Mouse (Mus musculus) midbrain, postnatal 0 days (tissue): ENCODE results near the gene Crkl. TPM values are rescaled to one million over a fixed set of nuclear protein-coding genes. Genes with fewer than 3 reads are reported as not detected.
"Not testable (repeated sequence)": the region's sequence is repeated elsewhere in the genome, so short reads cannot be mapped to it uniquely, and the experiment has no call there.

Experiments
- ATAC-seq: fragments of 200-750 bp; cut with Nextera tagmentation; 2 replicates; pipeline ENCODE4 v1.8.0; 2017; ENCODE audit warnings: moderate number of reproducible peaks, mild to moderate bottlenecking, moderate TSS enrichment, moderate library complexity; ENCODE audit not compliant: low FRiP score
- DNase-seq: peaks from one replicate; pipeline ENCODE4 v3.0.0-alpha.2; 2015; ENCODE audit warnings: low spot score
- H3K27ac ChIP-seq: fragments of 300-500 bp; sonication (generic); 2 replicates; pipeline ENCODE4 v1.5.1; 2014; ENCODE audit warnings: low read depth, mild to moderate bottlenecking, low read length, mixed read lengths
- H3K27me3 ChIP-seq: fragments of 300-500 bp; sonication (generic); 2 replicates; pipeline ENCODE4 v1.6.1; 2014; ENCODE audit warnings: low read length, control low read depth, mixed read lengths; ENCODE audit not compliant: insufficient read depth
- H3K36me3 ChIP-seq: fragments of 300-500 bp; sonication (generic); 2 replicates; pipeline ENCODE4 v1.6.1; 2014; ENCODE audit warnings: low read length, control low read depth, mixed read lengths; ENCODE audit not compliant: insufficient read depth
- H3K4me1 ChIP-seq: fragments of 300-500 bp; sonication (generic); 2 replicates; pipeline ENCODE4 v1.6.1; 2014; ENCODE audit warnings: mild to moderate bottlenecking, control low read depth, antibody characterized with exemption, low read length, mixed read lengths; ENCODE audit not compliant: insufficient read depth
- H3K4me2 ChIP-seq: fragments of 300-500 bp; sonication (generic); 2 replicates; pipeline ENCODE4 v1.6.1; 2014; ENCODE audit warnings: low read depth, mild to moderate bottlenecking, low read length, mixed read lengths; ENCODE audit not compliant: poor library complexity, severe bottlenecking
- H3K4me3 ChIP-seq: fragments of 300-500 bp; sonication (generic); 2 replicates; pipeline ENCODE4 v1.5.1; 2014; ENCODE audit warnings: low read depth, mild to moderate bottlenecking, low read length, moderate library complexity
- H3K9ac ChIP-seq: fragments of 300-500 bp; sonication (generic); replicated peaks from 2 replicates; pipeline ENCODE4 v1.6.1; 2014; ENCODE audit warnings: mild to moderate bottlenecking, low read length, moderate library complexity, mixed read lengths; ENCODE audit not compliant: poor library complexity, severe bottlenecking
- H3K9me3 ChIP-seq: fragments of 300-500 bp; sonication (generic); 2 replicates; pipeline ENCODE4 v1.6.1; 2016; ENCODE audit warnings: low read length, control low read depth
- CTCF ChIP-seq: IDR thresholded peaks from 2 replicates; pipeline ENCODE4 v1.5.1; 2016; ENCODE audit warnings: antibody characterized with exemption, mild to moderate bottlenecking
- WGBS: fragments of 180-500 bp; shearing (Covaris S2); extraction: QIAGEN DNeasy Blood & Tissue Kit; methylation state at CpG from one replicate; pipeline ENCODE4 v1.1.7; 2014; 5-methylcytosine and 5-hydroxymethylcytosine counted together
- polyA plus RNA-seq: library from polyadenylated mRNA; unstranded; fragments of >200 nt; fragmentation: Nextera tagmentation; extraction: Ambion mirVana; gene quantifications from 2 replicates; pipeline ENCODE4 v1.2.1, GENCODE M21; 2015
- total RNA-seq: library from RNA; depleted of rRNA; stranded (reverse); fragments of >200 nt; gene quantifications from 2 replicates; pipeline ENCODE4 v1.2.3, GENCODE M21; 2014

Gene Crkl
- total and polyA plus RNA-seq, 2 experiments from 2014 or later = 47.8 to 61.1 TPM

DNA sequence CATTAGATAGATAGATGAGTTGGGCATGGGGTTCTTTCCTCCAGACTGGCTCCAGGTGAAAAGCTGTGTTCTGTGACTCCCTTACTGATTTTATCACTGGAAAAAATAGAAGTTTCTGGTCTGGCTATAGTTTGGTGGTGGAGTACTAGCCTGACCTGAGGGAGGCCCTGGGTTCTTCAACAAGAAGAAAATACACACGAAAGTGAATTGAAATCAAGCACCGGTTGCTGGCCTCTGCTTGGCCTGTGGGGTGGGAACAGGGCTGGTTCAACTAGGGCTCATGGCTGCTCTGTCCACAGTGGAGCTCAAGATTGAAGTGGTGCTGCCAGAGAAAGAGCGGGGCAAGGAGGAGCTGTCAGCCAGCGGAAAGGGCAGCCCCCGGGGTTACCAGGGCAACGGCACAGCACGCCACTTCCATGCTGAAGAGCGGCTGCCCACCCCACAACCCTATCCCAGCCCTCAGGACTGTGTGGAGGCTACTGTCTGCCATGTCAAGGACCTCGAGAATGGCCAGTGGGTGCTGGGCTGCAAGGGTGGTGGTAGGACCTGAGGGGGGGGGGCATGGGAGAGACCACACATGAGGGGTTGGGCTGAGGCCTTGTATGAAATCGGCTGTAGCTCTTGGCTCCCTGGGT, 47.6 kb downstream of the Crkl start:
- DNase-seq = peak; percentile 64
- Histone ChIP-seq H3K9ac (peak overlapping the region; percentile 34; the same call in 1 of the 2 replicates), H3K9me3 (no peaks in the 10 kb centered on the region), H3K36me3 (no peaks in the 10 kb centered on the region), H3K4me2 (peak overlapping the region; percentile 18; the same call in 1 of the 2 replicates), H3K27me3 (no peaks in the 10 kb centered on the region), H3K27ac (no peak overlapping the region), H3K4me3 (no peak overlapping the region), H3K4me1 (0 out of 2 replicates have a peak, but pooled peaks cover 3% of the 10 kb centered on the region)
- WGBS = 11% methylated on average over 10 of the region's 10 CpGs
- TF ChIP-seq CTCF = no peak
- ATAC-seq = peak; percentile 77

GRCm38 (mm10) chr16:17502681-17503080, 50.9 kb downstream of the Crkl start:
- WGBS = 83% methylated on average over 4 of the region's 4 CpGs
- DNase-seq (no peak), ATAC-seq (no peak)
- no peaks in the 10 kb centered on the region for H3K27me3 ChIP-seq
- H3K4me1 ChIP-seq = 0 out of 2 replicates have a peak, but pooled peaks cover 3% of the 10 kb centered on the region
- H3K4me3 ChIP-seq = no peak overlapping the region
- no peak overlapping the region for H3K27ac ChIP-seq
- no peak for TF ChIP-seq CTCF
- no peaks in the 10 kb centered on the region for H3K9me3 ChIP-seq
- H3K4me2 ChIP-seq = no peak overlapping the region
- H3K36me3 ChIP-seq = no peaks in the 10 kb centered on the region
- H3K9ac ChIP-seq = no peak overlapping the region

GRCm38 (mm10) chr16:17507018-17507552, 55.3 kb downstream of the Crkl start:
- Histone ChIP-seq H3K9ac (no peak overlapping the region), H3K27ac (no peak overlapping the region), H3K9me3 (no peaks in the 10 kb centered on the region), H3K4me2 (no peak overlapping the region), H3K36me3 (peaks cover 8% of the 10 kb centered on the region), H3K4me1 (peaks cover 12% of the 10 kb centered on the region), H3K27me3 (no peaks in the 10 kb centered on the region), H3K4me3 (no peak overlapping the region)
- ATAC-seq = no peak
- no peak for TF ChIP-seq CTCF
- WGBS = 91% methylated on average over 5 of the region's 5 CpGs
- DNase-seq = no peak

DNA sequence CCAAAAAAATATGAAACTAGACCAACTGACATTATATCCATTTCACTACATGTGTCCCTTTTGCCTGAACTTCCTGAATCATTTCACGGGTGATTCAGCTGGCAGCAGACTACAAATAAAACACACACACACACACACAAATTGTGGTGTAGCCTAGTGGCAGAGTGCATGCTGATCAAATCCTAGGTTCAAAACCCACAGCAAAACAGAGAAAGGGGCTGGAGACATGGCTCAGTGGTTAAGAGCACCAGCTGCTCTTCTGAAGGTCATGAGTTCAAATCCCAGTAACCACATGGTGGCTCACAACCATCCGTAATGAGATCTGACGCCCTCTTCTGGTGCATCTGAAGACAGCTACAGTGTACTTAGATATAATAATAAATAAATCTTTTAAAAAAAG, 56.2 kb downstream of the Crkl start:
- Histone ChIP-seq H3K36me3 (peaks cover 17% of the 10 kb centered on the region), H3K27ac (peak overlapping the region; percentile 84), H3K9ac (peak overlapping the region; percentile 84), H3K4me3 (peak overlapping the region; percentile 77), H3K4me1 (peaks cover 12% of the 10 kb centered on the region), H3K4me2 (peak overlapping the region; percentile 60)
- ATAC-seq = peak; percentile 18; the same call in 1 of the 2 replicates
- TF ChIP-seq CTCF = peak; percentile 39; the same call in 1 of the 2 replicates
- H3K27me3 ChIP-seq, DNase-seq, H3K9me3 ChIP-seq: not testable (repeated sequence)
- WGBS = 27% methylated on average over 3 of the region's 3 CpGs

GRCm38 (mm10) chr16:17508546-17509239, 56.9 kb downstream of the Crkl start, which contains the start of gene Lztr1:
Lztr1 (plus strand) TSS chr16:17508688.
- no peaks in the 10 kb centered on the region for H3K27me3 ChIP-seq
- peak; percentile 95 for ATAC-seq
- H3K9ac ChIP-seq = peak within 1 kb of the TSS; percentile 84
- peak; percentile 11 for TF ChIP-seq CTCF
- H3K4me3 ChIP-seq = peak within 1 kb of the TSS; percentile 77
- H3K27ac ChIP-seq = peak within 1 kb of the TSS; percentile 84
- H3K4me1 ChIP-seq = peaks cover 12% of the 10 kb centered on the region
- peaks cover 24% of the 10 kb centered on the region for H3K36me3 ChIP-seq
- H3K9me3 ChIP-seq = no peaks in the 10 kb centered on the region
- peak; percentile 93 for DNase-seq
- WGBS = under 1% methylated on average over 50 of the region's 50 CpGs
- H3K4me2 ChIP-seq = peak within 1 kb of the TSS; percentile 60

DNA sequence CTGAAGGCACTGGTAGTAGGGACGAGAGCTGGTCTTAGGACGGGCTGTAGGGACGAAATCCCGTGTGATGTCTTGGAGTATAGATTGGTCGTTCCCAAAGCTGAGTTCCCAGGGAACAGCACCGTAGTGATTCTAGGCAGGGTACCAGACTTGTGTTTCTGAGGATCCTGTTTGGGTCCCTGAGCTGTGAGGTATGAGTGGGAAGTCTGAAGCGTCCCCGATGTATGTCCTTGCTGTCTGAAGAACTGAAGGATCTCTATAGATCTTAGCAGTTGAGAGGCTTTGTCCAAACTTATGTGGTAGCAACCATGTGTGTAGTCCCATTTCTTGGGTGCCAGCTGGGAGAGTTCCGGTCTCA, 57.4 kb downstream of the Crkl start:
- H3K4me1 ChIP-seq = peaks cover 12% of the 10 kb centered on the region
- H3K27me3 ChIP-seq = no peaks in the 10 kb centered on the region
- H3K9ac ChIP-seq = peak overlapping the region; percentile 84
- peaks cover 25% of the 10 kb centered on the region for H3K36me3 ChIP-seq
- DNase-seq = peak; percentile 20
- 13% methylated on average over 9 of the region's 9 CpGs for WGBS
- peak overlapping the region; percentile 60 for H3K4me2 ChIP-seq
- TF ChIP-seq CTCF = no peak
- peak overlapping the region; percentile 77 for H3K4me3 ChIP-seq
- no peaks in the 10 kb centered on the region for H3K9me3 ChIP-seq
- ATAC-seq = no peak
- peak overlapping the region; percentile 84 for H3K27ac ChIP-seq
